Mouse (Mus musculus): ENCODE results near the gene Grb2. TPM values are rescaled to one million over a fixed set of nuclear protein-coding genes. Genes with fewer than 3 reads are reported as not detected.

Grb2 gene
- polyA plus RNA-seq, 1 experiment from 2014 or later = 184 TPM

DNA sequence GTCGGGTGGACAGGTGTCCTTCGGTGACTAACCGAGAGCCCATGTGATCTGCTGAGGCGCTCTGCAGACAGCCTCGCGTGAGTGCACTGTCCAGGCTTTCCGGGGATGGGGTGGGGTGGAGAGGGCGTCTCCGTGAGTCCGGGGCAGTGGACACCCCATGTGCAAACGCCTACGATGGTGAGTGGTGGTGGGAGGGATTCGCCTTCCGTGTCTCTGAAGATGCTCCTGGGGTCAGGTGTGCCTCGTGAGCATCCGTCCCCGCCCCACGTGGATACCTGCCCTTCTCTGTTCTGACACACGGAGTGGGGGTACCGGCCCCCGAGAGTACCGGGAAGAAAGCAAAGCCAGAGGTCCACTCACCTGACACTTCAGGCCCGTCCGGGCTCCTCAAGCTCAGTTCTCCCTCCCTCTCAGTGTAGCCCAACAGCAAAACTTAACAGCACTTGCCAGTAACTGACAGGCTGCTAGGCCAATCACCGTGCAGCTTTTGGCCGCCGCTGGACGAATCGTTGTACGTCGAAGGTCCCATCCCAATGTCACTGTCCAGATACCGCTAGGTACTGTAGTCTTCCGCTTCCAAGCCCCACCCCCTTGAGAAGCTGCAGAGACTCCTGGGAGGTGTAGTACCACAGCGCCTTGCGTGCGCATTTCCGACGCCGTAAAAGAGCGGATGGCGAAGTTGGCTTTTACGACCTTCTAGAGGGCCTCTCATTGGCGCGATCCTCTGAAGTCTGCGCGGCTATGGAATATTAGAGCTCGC is 80.5 kb downstream of the Grb2 start, which contains the start of gene Slc25a19:
Gene Slc25a19, minus strand, starts transcription at position 591 of the 760 bp plus-strand sequence.
- Histone ChIP-seq H3K4me2 (peak within 1 kb of the TSS; percentile 89), H3K4me3 (peak within 1 kb of the TSS; percentile 76), H3K9ac (peak within 1 kb of the TSS; percentile 78), H3K27me3 (no peaks in the 10 kb centered on the region), H3K4me1 (replicated peaks) (peaks cover 18% of the 10 kb centered on the region), H3K27ac (peak within 1 kb of the TSS; percentile 48), H3K9me3 (no peaks in the 10 kb centered on the region), H3K36me3 (peaks cover 9% of the 10 kb centered on the region)
- peak; percentile 99 for ATAC-seq (ENCODE audit: low FRiP score)
- WGBS = under 1% methylated on average over 47 of the region's 47 CpGs

- no peak for ATAC-seq (ENCODE audit: low FRiP score)
- peaks cover 18% of the 10 kb centered on the region for H3K4me1 ChIP-seq (replicated peaks)
- H3K4me3 ChIP-seq = peak overlapping the region; percentile 76
- 51% methylated on average over 11 of the region's 11 CpGs for WGBS
- peak overlapping the region; percentile 78 for H3K9ac ChIP-seq
- H3K27ac ChIP-seq = no peak overlapping the region
- no peaks in the 10 kb centered on the region for H3K9me3 ChIP-seq
- H3K36me3 ChIP-seq = peaks cover 17% of the 10 kb centered on the region
- H3K27me3 ChIP-seq = no peaks in the 10 kb centered on the region
- peak overlapping the region; percentile 89 for H3K4me2 ChIP-seq
Measured at GRCm38 (mm10) chr11:115626824-115627616, 81.4 kb downstream of the Grb2 start.

DNA sequence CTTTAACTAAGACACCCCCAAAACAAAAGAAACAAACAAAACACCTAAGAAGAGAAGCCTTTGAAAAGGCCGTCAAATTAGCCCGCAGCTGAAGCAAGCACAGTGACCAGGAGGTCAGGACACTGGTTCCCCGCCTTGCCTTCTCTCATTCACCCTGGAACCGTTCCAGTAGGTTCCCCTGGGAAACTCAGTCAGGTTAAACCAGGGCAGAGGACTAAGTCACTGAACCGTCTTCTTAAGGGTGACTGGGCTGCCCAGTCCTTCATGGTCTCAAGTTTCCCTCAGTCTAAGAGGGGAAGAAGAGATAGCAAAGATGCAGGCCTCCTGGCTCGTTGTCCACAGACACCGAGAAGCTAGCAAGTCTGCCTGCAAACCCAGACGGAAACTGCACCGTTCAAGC is 82.5 kb downstream of the Grb2 start:
- Histone ChIP-seq H3K4me3 (no peak overlapping the region), H3K36me3 (peaks cover 26% of the 10 kb centered on the region), H3K4me2 (no peak overlapping the region), H3K9ac (no peak overlapping the region), H3K27ac (no peak overlapping the region), H3K27me3 (no peaks in the 10 kb centered on the region), H3K4me1 (replicated peaks) (peaks cover 18% of the 10 kb centered on the region), H3K9me3 (no peaks in the 10 kb centered on the region)
- WGBS = 82% methylated on average over 9 of the region's 9 CpGs
- no peak for ATAC-seq (ENCODE audit: low FRiP score)

GRCm38 (mm10) chr11:115623487-115624070 is 84.8 kb downstream of the Grb2 start:
- no peak overlapping the region for H3K4me3 ChIP-seq
- H3K9me3 ChIP-seq = no peaks in the 10 kb centered on the region
- ATAC-seq (ENCODE audit: low FRiP score) = no peak
- H3K9ac ChIP-seq = no peak overlapping the region
- peaks cover 16% of the 10 kb centered on the region for H3K4me1 ChIP-seq (replicated peaks)
- H3K27ac ChIP-seq = no peak overlapping the region
- 76% methylated on average over 9 of the region's 9 CpGs for WGBS
- H3K36me3 ChIP-seq = peaks cover 44% of the 10 kb centered on the region
- H3K4me2 ChIP-seq = no peak overlapping the region
- H3K27me3 ChIP-seq = no peaks in the 10 kb centered on the region

GRCm38 (mm10) chr11:115619949-115620348 is 88.4 kb downstream of the Grb2 start:
- 95% methylated on average over 7 of the region's 7 CpGs for WGBS
- Histone ChIP-seq H3K27ac (no peak overlapping the region), H3K27me3 (no peaks in the 10 kb centered on the region), H3K9ac (no peak overlapping the region), H3K4me1 (replicated peaks) (no peaks in the 10 kb centered on the region), H3K9me3 (no peaks in the 10 kb centered on the region), H3K36me3 (peaks cover 69% of the 10 kb centered on the region), H3K4me2 (no peak overlapping the region), H3K4me3 (no peak overlapping the region)
- ATAC-seq (ENCODE audit: low FRiP score) = no peak

DNA sequence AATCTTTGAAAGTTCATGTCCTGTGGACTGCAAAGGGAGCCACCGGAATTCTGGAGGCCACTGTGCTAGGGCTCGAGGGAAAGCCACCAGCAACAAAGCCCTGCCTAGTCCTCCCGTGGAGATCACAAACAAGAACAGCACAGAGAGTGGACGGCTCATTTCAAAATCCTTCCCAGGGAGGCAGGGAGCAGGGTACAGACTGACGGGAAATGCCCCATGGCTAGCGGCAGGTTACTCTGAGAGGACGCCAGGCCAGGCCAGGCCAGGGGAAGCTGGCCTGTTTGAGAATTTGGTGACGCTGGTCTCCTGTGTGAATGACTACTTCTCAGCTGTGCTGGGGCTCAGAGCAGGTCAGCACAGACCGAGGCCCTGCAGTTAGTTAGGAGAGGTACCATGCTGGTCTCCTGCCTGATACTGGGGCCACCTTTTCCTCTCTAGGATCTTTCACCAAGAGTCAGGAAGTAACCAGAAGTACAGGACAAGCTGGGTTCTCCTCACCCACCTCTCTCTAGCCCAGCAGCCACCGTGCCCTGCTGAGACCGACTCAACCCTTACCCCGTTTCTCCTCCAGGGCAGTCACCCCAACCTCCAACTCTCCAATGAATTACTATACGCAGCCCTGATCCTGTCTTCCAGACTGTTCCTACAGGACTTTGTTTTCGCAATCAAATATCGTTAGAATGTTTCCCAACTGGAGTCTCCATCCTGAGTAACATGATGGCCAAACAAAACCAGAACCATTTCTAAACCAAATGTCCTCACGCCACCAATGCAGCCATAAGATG is 89.5 kb downstream of the Grb2 start:
- no peak overlapping the region for H3K4me3 ChIP-seq
- H3K9me3 ChIP-seq = no peaks in the 10 kb centered on the region
- no peak for ATAC-seq (ENCODE audit: low FRiP score)
- peaks cover 76% of the 10 kb centered on the region for H3K36me3 ChIP-seq
- H3K27me3 ChIP-seq = peaks cover 9% of the 10 kb centered on the region; the same call in 1 of the 2 replicates
- no peak overlapping the region for H3K27ac ChIP-seq
- H3K9ac ChIP-seq = no peak overlapping the region
- WGBS = 90% methylated on average over 16 of the region's 16 CpGs
- no peak overlapping the region for H3K4me2 ChIP-seq
- no peaks in the 10 kb centered on the region for H3K4me1 ChIP-seq (replicated peaks)

GRCm38 (mm10) chr11:115618001-115618400 is 90.4 kb downstream of the Grb2 start:
- H3K27ac ChIP-seq = no peak overlapping the region
- no peak overlapping the region for H3K9ac ChIP-seq
- no peak overlapping the region for H3K4me2 ChIP-seq
- peaks cover 16% of the 10 kb centered on the region for H3K27me3 ChIP-seq
- H3K36me3 ChIP-seq = peaks cover 68% of the 10 kb centered on the region
- no peak for ATAC-seq (ENCODE audit: low FRiP score)
- WGBS = 90% methylated on average over 2 of the region's 2 CpGs
- H3K4me1 ChIP-seq (replicated peaks) = peaks cover 8% of the 10 kb centered on the region
- H3K4me3 ChIP-seq = no peak overlapping the region
- no peaks in the 10 kb centered on the region for H3K9me3 ChIP-seq

GRCm38 (mm10) chr11:115616893-115617292 is 91.5 kb downstream of the Grb2 start:
- ATAC-seq (ENCODE audit: low FRiP score) = no peak
- WGBS = 91% methylated on average over 6 of the region's 6 CpGs
- H3K9me3 ChIP-seq = no peaks in the 10 kb centered on the region

GRCm38 (mm10) chr11:115616371-115616770 is 92.0 kb downstream of the Grb2 start:
- WGBS = 95% methylated on average over 7 of the region's 7 CpGs
- no peak overlapping the region for H3K9ac ChIP-seq
- peaks cover 16% of the 10 kb centered on the region for H3K27me3 ChIP-seq
- no peak overlapping the region for H3K27ac ChIP-seq
- H3K4me3 ChIP-seq = no peak overlapping the region
- no peaks in the 10 kb centered on the region for H3K9me3 ChIP-seq
- no peak for ATAC-seq (ENCODE audit: low FRiP score)
- H3K36me3 ChIP-seq = peaks cover 54% of the 10 kb centered on the region
- H3K4me1 ChIP-seq (replicated peaks) = peaks cover 21% of the 10 kb centered on the region
- no peak overlapping the region for H3K4me2 ChIP-seq

More at GRCm38 (mm10) chr11:115616893-115617292, 91.5 kb downstream of the Grb2 start:
- H3K4me1 ChIP-seq (replicated peaks) = peaks cover 16% of the 10 kb centered on the region
- H3K27me3 ChIP-seq = peaks cover 16% of the 10 kb centered on the region
- no peak overlapping the region for H3K4me3 ChIP-seq
- H3K27ac ChIP-seq = no peak overlapping the region
- H3K36me3 ChIP-seq = peaks cover 57% of the 10 kb centered on the region
- H3K9ac ChIP-seq = no peak overlapping the region
- H3K4me2 ChIP-seq = no peak overlapping the region

DNA sequence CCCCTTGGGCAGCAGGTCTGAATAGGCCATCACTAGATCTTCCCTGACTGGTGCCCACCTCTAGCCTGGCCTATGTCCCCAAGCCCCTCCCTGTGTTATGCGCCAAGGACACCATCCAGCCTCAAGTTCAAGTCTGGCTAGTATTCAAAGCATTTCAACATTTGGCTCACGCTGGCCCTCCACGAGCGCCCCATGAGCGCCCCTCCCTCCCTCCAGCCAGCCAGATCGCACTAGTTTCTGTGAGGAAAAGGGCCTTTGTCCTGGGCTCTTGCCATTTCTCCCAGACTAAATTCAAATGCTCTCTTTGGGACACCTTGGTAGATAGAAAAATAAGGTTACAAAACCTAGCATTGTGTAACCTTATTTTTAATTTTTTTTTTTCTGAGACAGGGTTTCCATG is 92.5 kb downstream of the Grb2 start:
- Histone ChIP-seq H3K4me3 (no peak overlapping the region), H3K27me3 (peaks cover 16% of the 10 kb centered on the region), H3K4me2 (no peak overlapping the region), H3K4me1 (replicated peaks) (peaks cover 21% of the 10 kb centered on the region), H3K27ac (no peak overlapping the region), H3K36me3 (peaks cover 49% of the 10 kb centered on the region), H3K9me3 (no peaks in the 10 kb centered on the region), H3K9ac (no peak overlapping the region)
- WGBS = 93% methylated on average over 6 of the region's 6 CpGs
- ATAC-seq (ENCODE audit: low FRiP score) = no peak

DNA sequence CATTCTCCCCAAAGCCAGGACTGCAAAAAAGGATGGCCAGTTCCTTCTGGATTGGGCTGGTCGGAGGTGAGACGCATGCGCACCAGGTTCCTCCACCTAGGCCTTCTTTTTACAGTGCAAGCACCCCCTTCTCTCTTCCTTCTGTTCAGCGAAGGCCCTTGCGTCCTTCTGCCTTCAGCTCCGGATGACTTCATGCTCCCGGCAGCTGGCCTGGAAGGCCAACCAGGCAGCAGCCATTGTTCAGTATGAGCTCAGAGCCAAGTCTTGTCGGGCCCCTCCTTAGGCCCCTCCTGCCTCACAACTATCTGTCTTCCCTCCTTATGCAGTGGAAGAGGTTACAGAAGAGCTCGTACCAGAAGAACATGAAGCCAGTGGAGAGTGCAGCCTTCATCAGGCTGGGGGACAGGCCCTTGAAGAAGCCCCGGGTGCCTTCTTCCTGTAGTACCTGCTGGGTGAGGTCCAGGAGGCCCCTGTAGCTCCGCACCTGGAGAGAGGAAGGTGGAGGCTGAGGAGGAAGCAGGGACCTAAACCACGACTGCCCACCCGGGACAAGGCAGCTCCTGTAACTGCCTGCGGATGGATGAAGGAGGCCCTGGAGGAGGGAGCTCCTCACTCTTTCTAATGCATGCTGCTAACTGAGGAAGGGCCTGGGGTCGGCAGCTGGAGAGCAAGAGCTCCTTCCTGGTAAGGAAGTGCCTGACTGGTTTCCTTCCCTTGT is 93.1 kb downstream of the Grb2 start:
- 83% methylated on average over 14 of the region's 15 CpGs for WGBS

More for the DNA sequence above, 93.1 kb downstream of the Grb2 start:
- ATAC-seq (ENCODE audit: low FRiP score) = no peak
- Histone ChIP-seq H3K4me3 (no peak overlapping the region), H3K27ac (no peak overlapping the region), H3K4me1 (replicated peaks) (peaks cover 21% of the 10 kb centered on the region), H3K4me2 (no peak overlapping the region), H3K9me3 (no peaks in the 10 kb centered on the region), H3K27me3 (peaks cover 16% of the 10 kb centered on the region), H3K9ac (no peak overlapping the region), H3K36me3 (peaks cover 43% of the 10 kb centered on the region)

Data from hindbrain, embryonic 13.5 days (tissue).